In genomic region chr7:115217712-115218111, GRCm38 (mm10) we compare ENCODE assay signal across 14 mouse cellular contexts.
DNase-seq lines count a peak whose midpoint lies in the region; ATAC-seq and TF ChIP-seq lines count a peak whose summit lies in the region.
"Had no signal": no experiment of that assay in that cellular context is flagged by ENCODE, and none has a peak within 500 bp of the region (broad histone marks: within the 10 kb centered on the region; RNA-seq: fewer than 3 reads in every experiment).

No protein-coding gene starts in this region.

- H3K4me3 ChIP-seq in gastrocnemius, adult 2 months = no peak overlapping the region
- no peak overlapping the region for H3K4me3 ChIP-seq in hindbrain, embryonic 14.5 days (replicated peaks; ENCODE audit: low read length)
- H3K4me3 ChIP-seq in hindbrain, postnatal 0 days (ENCODE audit: low read length) = no peak overlapping the region
- no peak overlapping the region for H3K4me3 ChIP-seq in limb, embryonic 12.5 days (replicated peaks)

- H3K27ac ChIP-seq in gastrocnemius, adult 2 months = peak overlapping the region; percentile 85; the same call in 1 of the 2 replicates
- H3K27ac ChIP-seq in hindbrain, embryonic 14.5 days = no peak overlapping the region
- no peak overlapping the region for H3K27ac ChIP-seq in hindbrain, postnatal 0 days
- 0 out of 2 replicates have a peak overlapping the region, but pooled peaks have one; percentile 2 for H3K27ac ChIP-seq in limb, embryonic 12.5 days
- H3K27ac ChIP-seq: intestine, embryonic 15.5 days; liver, embryonic 12.5 days; macrophage; stomach, embryonic 15.5 days had no signal

- no peaks in the 10 kb centered on the region for H3K9me3 ChIP-seq in hindbrain, embryonic 14.5 days (ENCODE audit: control insufficient read depth, low read length)
- H3K9me3 ChIP-seq in hindbrain, postnatal 0 days (ENCODE audit: low read length) = no peaks in the 10 kb centered on the region
- H3K9me3 ChIP-seq in limb, embryonic 12.5 days = no peaks in the 10 kb centered on the region
- H3K9me3 ChIP-seq: embryonic facial prominence, embryonic 13.5 days; intestine, embryonic 15.5 days; liver, embryonic 12.5 days; stomach, embryonic 15.5 days had no signal

- H3K4me1 ChIP-seq in hindbrain, embryonic 14.5 days (replicated peaks; ENCODE audit: control insufficient read depth, insufficient read depth, low read length) = peaks cover 19% of the 10 kb centered on the region
- H3K4me1 ChIP-seq in hindbrain, postnatal 0 days (ENCODE audit: insufficient read depth, low read length) = 0 out of 2 replicates have a peak, but pooled peaks cover 3% of the 10 kb centered on the region
- peaks cover 23% of the 10 kb centered on the region for H3K4me1 ChIP-seq in limb, embryonic 12.5 days (replicated peaks)

- no peaks in the 10 kb centered on the region for H3K36me3 ChIP-seq in hindbrain, embryonic 14.5 days (replicated peaks; ENCODE audit: control insufficient read depth, insufficient read depth)
- H3K36me3 ChIP-seq in hindbrain, postnatal 0 days (ENCODE audit: insufficient read depth, low read length) = no peaks in the 10 kb centered on the region
- no peaks in the 10 kb centered on the region for H3K36me3 ChIP-seq in limb, embryonic 12.5 days
- H3K36me3 ChIP-seq: embryonic facial prominence, embryonic 13.5 days; intestine, embryonic 15.5 days; liver, embryonic 12.5 days; stomach, embryonic 15.5 days had no signal

- TF ChIP-seq POLR2A in brain, embryonic 14.5 days (IDR thresholded peaks at IDR 0.05; ENCODE audit: borderline replicate concordance, extremely low read depth, insufficient read depth, insufficient read length, poor library complexity, severe bottlenecking) = no peak

- H3K27me3 ChIP-seq in hindbrain, embryonic 14.5 days (ENCODE audit: control insufficient read depth, insufficient read depth, low read length) = peaks cover 9% of the 10 kb centered on the region; the same call in 1 of the 2 replicates
- H3K27me3 ChIP-seq in hindbrain, postnatal 0 days (ENCODE audit: insufficient read depth, low read length) = no peaks in the 10 kb centered on the region
- H3K27me3 ChIP-seq in limb, embryonic 12.5 days = peaks cover 7% of the 10 kb centered on the region; the same call in 1 of the 2 replicates
- H3K27me3 ChIP-seq: intestine, embryonic 15.5 days; liver, embryonic 12.5 days; stomach, embryonic 15.5 days had no signal

- intact Hi-C loops in gastrocnemius, adult 2 months (cut with DNase I) = loop anchor here (1.0 to 5.0 kb wide), 4 partner anchors 150 to 823 kb away; no protein-coding TSS in a partner anchor

- ATAC-seq in hindbrain, embryonic 14.5 days (ENCODE audit: low FRiP score) = no peak
- no peak for ATAC-seq in hindbrain, postnatal 0 days
- ATAC-seq in limb, embryonic 12.5 days (ENCODE audit: insufficient number of reproducible peaks, insufficient read depth, low FRiP score, low TSS enrichment, low read depth) = no peak

- no peak overlapping the region for H3K4me2 ChIP-seq in hindbrain, embryonic 14.5 days (replicated peaks)
- H3K4me2 ChIP-seq in hindbrain, postnatal 0 days (ENCODE audit: low read depth, low read length) = no peak overlapping the region
- H3K4me2 ChIP-seq in limb, embryonic 12.5 days = peak overlapping the region; percentile 57; the same call in 1 of the 2 replicates

- H3K9ac ChIP-seq in hindbrain, embryonic 14.5 days = peak overlapping the region; percentile 21; the same call in 1 of the 2 replicates
- H3K9ac ChIP-seq in hindbrain, postnatal 0 days (replicated peaks; ENCODE audit: low read length) = no peak overlapping the region
- no peak overlapping the region for H3K9ac ChIP-seq in limb, embryonic 12.5 days (replicated peaks)
- H3K9ac ChIP-seq: intestine, embryonic 15.5 days; liver, embryonic 12.5 days; stomach, embryonic 15.5 days had no signal

- no peak for DNase-seq in gastrocnemius, adult 2 months
- no peak for DNase-seq in gastrocnemius, postnatal 4 days (ENCODE audit: low spot score in 2 of 2)
- no peak for DNase-seq in hindbrain, embryonic 14.5 days (ENCODE audit: low spot score)
- no peak for DNase-seq in hindbrain, postnatal 0 days (ENCODE audit: low spot score)
- DNase-seq in brain, embryonic 14.5 days (ENCODE audit: low read depth) = peak; percentile 34
- no peak for DNase-seq in lung, postnatal 14 days
- DNase-seq: layer of hippocampus, postnatal 36 days; lung, embryonic 14.5 days had no signal

- no peak for TF ChIP-seq CTCF in gastrocnemius, adult 2 months (IDR thresholded peaks at IDR 0.05)
- no peak for TF ChIP-seq CTCF in hindbrain, postnatal 0 days (IDR thresholded peaks at IDR 0.05; ENCODE audit: low read depth)
- TF ChIP-seq CTCF in brain, embryonic 14.5 days (IDR thresholded peaks at IDR 0.05; ENCODE audit: borderline replicate concordance, extremely low read depth, insufficient read depth, insufficient read length) = no peak

- WGBS in hindbrain, embryonic 14.5 days = 33% methylated on average over 6 of the region's 6 CpGs
- WGBS in hindbrain, postnatal 0 days = 32% methylated on average over 6 of the region's 6 CpGs
- 35% methylated on average over 6 of the region's 6 CpGs for WGBS in limb, embryonic 12.5 days

Comparison
In these comparisons a context has a peak if more than half of its experiments do, and no peak if none do; other contexts are left out.
1. H3K27ac ChIP-seq: peak in gastrocnemius, adult 2 months (single experiment) and limb, embryonic 12.5 days (single experiment); none in hindbrain, embryonic 14.5 days (single experiment) and hindbrain, postnatal 0 days (single experiment).